Mouse (Mus musculus): ENCODE measurements around the gene Tpo.

Tpo gene

GRCm38 (mm10) chr12:30132524-30132923 is at the start of gene Tpo:
TSS of gene Tpo (minus strand) at chr12:30132624.
- DNase-seq (ENCODE audit: low spot score): no peak

- no peak for DNase-seq (ENCODE audit: low spot score)
These were observed 49.3 kb upstream of the Tpo start for GRCm38 (mm10) chr12:30181721-30182120.

GRCm38 (mm10) chr12:30179623-30180022 is 47.2 kb upstream of the Tpo start:
- DNase-seq (ENCODE audit: low spot score): no peak

- DNase-seq (ENCODE audit: low spot score): no peak
These were observed 45.5 kb upstream of the Tpo start for GRCm38 (mm10) chr12:30177966-30178365.

- no peak for DNase-seq (ENCODE audit: low spot score)
These were observed 45.1 kb upstream of the Tpo start for GRCm38 (mm10) chr12:30177529-30177928.

GRCm38 (mm10) chr12:30168491-30168890 is 36.1 kb upstream of the Tpo start:
- no peak for DNase-seq (ENCODE audit: low spot score)

- no peak for DNase-seq (ENCODE audit: low spot score)
These were observed 32.1 kb upstream of the Tpo start for GRCm38 (mm10) chr12:30164538-30164937.

GRCm38 (mm10) chr12:30164005-30164404 is 31.6 kb upstream of the Tpo start:
- no peak for DNase-seq (ENCODE audit: low spot score)

- DNase-seq (ENCODE audit: low spot score): no peak
These were observed 29.4 kb upstream of the Tpo start for GRCm38 (mm10) chr12:30161731-30162406.

GRCm38 (mm10) chr12:30160475-30160874 is 28.1 kb upstream of the Tpo start:
- DNase-seq (ENCODE audit: low spot score): no peak

- DNase-seq (ENCODE audit: low spot score): no peak
These were observed 27.4 kb upstream of the Tpo start for GRCm38 (mm10) chr12:30159788-30160187.

GRCm38 (mm10) chr12:30154079-30154673 is 21.8 kb upstream of the Tpo start:
- DNase-seq (ENCODE audit: low spot score): no peak

- DNase-seq (ENCODE audit: low spot score): no peak
These were observed 9.7 kb upstream of the Tpo start for GRCm38 (mm10) chr12:30142085-30142484.

- DNase-seq (ENCODE audit: low spot score): no peak
These were observed 3.1 kb downstream of the Tpo start for GRCm38 (mm10) chr12:30129411-30129716.

GRCm38 (mm10) chr12:30128561-30129410 is 3.6 kb downstream of the Tpo start:
- peak; percentile 37 for DNase-seq (ENCODE audit: low spot score)

GRCm38 (mm10) chr12:30122347-30122746 is 10.1 kb downstream of the Tpo start:
- DNase-seq (ENCODE audit: low spot score): no peak

GRCm38 (mm10) chr12:30112271-30112670 is 20.2 kb downstream of the Tpo start:
- DNase-seq (ENCODE audit: low spot score): no peak

GRCm38 (mm10) chr12:30109646-30110605 is 22.5 kb downstream of the Tpo start:
- DNase-seq (ENCODE audit: low spot score): no peak

GRCm38 (mm10) chr12:30102891-30103565 is 29.4 kb downstream of the Tpo start:
- no peak for DNase-seq (ENCODE audit: low spot score)

- no peak for DNase-seq (ENCODE audit: low spot score)
These were observed 40.3 kb downstream of the Tpo start for GRCm38 (mm10) chr12:30092081-30092480.

GRCm38 (mm10) chr12:30083971-30084370 is 48.5 kb downstream of the Tpo start:
- DNase-seq (ENCODE audit: low spot score): no peak

Measured in yolk sac, embryonic 10.5 days (tissue).